Mouse (Mus musculus): ENCODE data around the gene Aox2. TPM values are rescaled to one million over a fixed set of nuclear protein-coding genes. Genes with fewer than 3 reads are reported as not detected.
"Not testable (repeated sequence)": the region's sequence is repeated elsewhere in the genome, so short reads cannot be mapped to it uniquely, and the experiment has no call there.

Aox2 gene
- total RNA-seq, 2 experiments from 2014 or later, result 0.27 TPM; not detected in 1

DNA sequence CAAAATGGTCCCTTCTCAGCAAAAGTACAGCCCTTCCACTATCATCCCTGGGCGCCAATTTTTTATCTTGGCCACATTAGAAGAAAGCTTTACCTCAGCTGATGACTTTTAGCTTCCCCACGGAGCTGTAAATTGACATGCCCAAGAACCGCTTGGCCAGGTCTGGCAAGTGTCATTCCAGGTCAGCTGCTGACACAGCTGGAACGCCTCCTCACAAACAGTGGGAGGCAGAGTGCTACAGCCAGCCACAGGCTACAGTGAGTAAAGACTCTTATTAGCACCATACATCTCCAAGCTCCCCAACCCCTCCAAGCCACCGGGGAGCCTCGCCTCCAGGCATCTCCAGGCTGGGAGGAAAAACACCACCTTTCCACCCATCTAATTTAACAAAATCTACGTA, 63.5 kb downstream of the Aox2 start:
- intact Hi-C loops (cut with DNase I), result no loop called here
- DNase-seq, result peak; percentile 34 to 51

DNA sequence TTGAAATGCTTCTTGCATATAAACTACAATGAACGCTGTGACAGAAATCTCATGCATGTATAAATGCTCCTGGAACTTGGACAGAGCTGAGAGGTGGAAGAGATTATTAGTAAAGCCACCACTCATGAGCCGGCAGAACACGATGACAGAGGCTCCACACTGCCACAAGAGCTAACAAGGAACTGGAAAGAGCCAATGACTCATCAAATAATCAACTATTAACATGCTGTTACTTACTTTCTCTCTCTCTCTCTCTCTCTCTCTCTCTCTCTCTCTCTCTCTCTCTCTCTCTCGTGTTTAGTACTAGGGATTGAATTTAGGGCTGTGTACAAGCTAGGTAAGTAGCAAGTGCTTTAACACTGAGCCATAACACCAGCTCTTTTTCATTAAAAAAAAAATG, 65.7 kb downstream of the Aox2 start:
- no peak for DNase-seq
- intact Hi-C loops (cut with DNase I), result no loop called here

DNA sequence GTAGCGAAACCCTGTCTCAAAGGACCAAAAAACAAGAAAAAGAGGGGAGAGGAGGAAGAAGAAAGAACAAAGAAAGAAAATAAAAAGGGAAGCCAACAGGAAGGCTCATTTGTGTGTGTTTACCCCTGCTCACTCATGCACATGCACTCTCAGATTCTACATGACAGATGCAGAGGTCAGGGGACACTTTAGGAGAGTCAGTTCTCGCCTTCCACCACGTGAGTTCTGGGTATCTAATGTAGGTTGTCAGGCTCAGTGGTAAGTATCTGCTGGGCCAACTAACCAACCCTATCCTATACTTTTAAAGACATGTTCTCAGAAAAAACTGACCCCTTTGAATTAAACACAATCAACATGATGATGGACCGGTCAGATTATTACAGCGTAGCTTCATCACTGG, 66.4 kb downstream of the Aox2 start:
- intact Hi-C loops (cut with DNase I), result no loop called here
- DNase-seq, result no peak

DNA sequence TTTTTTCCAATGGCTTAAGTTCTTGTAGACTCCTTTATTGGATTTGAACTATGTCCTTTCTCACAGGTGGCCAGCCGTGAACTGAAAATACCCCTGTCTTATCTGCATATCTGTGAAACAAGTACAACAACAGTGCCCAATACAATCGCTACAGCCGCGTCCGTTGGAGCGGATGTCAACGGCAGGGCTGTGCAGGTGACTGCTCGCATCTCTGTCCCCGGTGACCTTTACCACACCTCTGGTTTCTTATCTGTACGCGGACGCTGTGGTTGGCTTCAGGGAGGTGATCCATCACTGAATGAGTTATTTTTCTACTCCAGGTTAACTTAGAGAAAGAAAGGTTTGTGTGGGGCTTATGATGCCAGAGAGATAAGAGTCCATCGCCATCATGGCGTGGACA, 68.0 kb downstream of the Aox2 start:
- DNase-seq, result no peak

DNA sequence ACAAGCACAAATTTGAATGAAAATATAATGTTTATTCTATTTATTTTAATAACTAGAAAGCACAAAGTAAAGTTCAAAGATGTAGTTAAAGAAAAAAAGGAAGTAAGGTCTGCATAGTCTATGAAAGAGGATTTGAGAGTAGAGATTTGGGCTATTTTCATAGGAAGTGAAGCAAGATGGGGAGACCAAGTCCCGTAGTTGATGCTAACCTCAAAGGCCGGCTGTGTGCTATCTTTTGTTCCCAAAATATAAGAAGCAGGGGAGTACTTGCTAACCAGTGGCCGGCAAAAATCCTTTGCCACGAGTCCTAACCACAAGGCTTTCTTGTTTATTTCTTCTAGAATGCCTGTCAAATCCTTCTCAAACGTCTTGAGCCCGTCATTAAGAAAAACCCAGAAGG, 70.6 kb downstream of the Aox2 start:
- intact Hi-C loops (cut with DNase I), result no loop called here
- no peak for DNase-seq

More for the DNA sequence above, 68.0 kb downstream of the Aox2 start:
- intact Hi-C loops (cut with DNase I), result no loop called here

DNA sequence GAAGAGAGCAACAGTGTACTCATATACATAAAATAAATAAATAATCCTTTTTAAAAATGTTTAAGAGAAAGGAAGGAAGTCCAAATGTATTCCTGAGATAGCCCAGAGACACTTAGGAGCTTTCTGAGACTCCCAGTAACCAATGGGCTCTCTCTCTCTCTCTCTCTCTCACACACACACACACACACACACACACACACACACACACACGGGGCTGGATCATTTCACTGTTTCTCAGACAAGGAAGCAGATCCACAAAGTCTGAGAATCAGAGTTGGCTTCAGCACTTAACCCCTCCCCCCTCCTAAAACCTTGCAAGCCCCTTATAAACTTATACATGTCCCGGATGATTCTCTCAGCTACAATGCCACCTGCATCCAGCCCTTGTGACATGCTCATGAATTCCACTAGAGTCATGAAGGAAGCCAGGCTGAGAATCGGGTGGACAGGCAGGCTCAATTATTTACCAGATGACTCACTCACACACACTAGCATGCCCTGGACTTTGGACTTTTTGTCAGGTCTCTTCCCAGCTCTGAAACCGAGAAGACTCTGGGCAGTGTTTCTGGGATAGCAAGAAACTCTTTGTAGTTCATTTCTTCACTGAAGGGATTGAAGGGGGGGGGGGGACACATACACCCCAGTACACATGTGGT, 75.2 kb downstream of the Aox2 start:
- no peak for DNase-seq
- intact Hi-C loops (cut with DNase I), result no loop called here

DNA sequence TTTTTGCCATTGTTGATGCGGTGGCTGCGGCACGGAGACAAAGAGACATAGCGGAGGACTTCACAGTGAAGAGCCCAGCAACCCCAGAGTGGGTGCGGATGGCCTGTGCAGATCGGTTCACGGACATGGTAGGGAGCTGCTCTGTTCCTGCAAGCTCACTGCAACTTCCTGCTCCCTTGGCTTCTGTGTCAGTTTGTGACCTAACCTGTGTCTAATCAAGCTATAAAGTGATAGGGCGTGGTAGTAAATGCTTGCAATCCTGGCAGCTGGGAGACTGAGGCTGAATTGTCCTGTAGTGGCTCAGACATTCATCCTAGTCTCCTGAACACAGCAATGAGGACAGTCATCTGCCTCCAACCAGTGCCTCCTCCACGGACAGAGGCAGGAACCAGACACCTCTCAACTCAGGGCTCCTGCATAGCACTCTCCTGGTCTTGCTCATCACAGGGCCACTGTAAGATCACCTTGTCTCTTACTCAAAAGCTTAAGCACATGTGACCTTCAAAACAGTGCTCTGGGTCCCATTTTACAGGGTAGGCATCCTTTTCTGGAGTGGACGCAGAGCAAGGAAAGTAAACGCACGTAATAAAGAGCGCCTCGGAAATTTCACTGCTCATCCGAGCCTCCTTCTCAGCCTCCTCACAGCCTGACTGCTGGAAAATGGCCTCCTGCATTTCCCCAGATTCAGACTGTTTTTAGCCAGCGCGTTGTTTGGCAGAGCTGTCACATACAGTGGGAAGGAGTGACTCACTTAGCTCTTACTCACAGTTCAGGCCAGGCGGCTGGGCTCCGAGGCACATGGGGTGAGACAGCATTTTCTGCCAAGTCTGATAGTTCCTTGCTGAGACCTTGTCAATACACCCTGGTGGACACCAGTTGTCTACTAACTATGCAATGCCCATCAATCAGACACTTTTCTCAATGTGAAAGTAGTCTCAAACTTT, 81.1 kb downstream of the Aox2 start:
- peak; percentile 54 to 67 for DNase-seq

DNA sequence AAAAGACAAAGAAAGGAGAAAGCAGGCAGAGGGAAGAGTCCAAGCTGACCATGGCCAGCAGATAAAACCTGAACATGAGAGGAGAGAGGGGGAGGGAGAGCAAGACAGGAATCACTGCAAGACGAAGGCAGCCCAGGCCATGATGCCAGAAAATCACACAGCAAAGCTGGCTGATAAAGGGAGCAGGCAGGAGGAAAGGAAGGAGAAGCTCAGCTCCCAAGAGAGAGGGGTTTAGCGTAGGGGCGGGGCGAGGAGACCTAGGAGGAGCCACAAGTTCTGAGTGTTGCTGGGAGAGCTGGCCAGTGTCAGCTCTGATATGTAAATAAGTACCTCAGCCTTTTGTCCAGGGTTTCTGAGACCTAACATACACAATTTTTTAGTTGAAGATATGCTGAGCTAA, 84.2 kb downstream of the Aox2 start:
- DNase-seq, result peak in 1 of 2 experiments; percentile 29
- intact Hi-C loops (cut with DNase I), result no loop called here

More for the DNA sequence above, 81.1 kb downstream of the Aox2 start:
- intact Hi-C loops (cut with DNase I), result no loop called here

DNA sequence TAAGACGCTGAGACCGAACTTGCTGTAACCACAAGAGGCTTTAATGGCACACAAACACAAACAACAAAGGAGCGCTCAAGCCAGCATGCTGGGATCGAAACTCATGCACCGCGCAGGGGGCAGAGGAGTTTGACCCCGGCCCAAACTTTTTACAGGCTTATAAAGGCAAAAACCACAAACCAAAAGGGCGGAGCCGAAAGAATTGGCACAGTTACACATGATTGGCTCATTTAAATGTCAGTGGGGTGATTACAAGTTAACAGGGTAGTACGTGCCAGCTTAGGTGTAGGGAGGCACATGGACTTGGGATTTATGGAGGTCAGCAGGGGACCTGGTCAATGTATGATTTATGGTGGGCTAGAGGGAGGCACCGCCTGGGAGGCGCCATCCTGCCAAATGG, 86.4 kb downstream of the Aox2 start:
- intact Hi-C loops (cut with DNase I), result no loop called here
- DNase-seq, result no peak

DNA sequence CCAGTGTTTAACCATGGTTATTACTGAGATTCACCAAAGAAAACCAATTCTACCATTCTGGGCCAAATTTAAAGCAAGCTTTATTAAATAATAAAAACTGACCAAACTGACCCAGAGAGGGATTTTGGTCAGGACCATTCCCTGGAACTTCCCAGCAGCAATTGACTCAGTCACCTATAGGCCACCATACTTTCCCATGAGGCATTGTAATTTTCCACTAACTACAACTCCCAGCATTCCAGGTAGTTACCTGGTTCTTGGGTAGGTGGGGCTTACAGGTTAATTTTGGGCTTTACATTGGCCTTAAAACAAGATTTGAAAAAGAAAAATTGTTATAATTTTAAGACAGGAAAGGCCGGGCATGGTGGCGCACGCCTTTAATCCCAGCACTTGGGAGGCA, 87.7 kb downstream of the Aox2 start:
- intact Hi-C loops (cut with DNase I), result no loop called here
- DNase-seq, result no peak

DNA sequence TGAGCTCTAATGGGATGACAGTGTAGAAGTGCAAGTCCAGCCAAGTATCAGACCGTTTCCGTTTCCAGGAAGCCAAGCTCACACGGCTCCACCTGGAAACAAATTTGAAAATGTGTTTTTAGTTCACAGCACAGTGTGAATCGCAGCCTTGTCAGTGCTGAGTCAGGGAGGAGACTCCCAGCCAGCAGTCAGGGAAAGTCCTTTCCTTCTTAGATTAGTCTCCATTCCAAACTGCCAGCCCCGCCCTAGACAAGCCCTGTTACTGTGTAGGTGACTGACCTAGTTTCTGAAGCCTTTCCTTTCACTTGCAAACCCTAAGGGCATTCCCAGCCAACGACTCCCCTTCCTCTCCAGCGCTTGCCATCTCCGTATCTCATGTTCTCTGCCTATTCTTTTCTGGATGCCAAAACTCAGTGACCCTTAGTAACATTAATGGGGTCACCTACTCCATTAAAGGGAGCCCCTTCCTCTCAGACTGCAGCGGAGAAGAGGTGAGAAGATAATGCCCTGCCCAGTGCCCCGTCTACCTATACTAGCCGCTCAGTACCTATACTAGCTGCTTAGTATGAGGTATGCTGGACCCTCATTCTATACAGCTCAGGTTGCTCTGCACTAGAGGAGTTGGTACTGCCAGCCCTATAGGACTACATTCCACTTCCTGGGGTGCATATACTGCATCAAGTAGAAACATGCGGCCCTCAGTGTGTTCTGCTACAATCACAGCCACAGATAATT, 88.8 kb downstream of the Aox2 start:
- intact Hi-C loops (cut with DNase I), result no loop called here
- peak in 1 of 2 experiments; percentile 8 for DNase-seq

DNA sequence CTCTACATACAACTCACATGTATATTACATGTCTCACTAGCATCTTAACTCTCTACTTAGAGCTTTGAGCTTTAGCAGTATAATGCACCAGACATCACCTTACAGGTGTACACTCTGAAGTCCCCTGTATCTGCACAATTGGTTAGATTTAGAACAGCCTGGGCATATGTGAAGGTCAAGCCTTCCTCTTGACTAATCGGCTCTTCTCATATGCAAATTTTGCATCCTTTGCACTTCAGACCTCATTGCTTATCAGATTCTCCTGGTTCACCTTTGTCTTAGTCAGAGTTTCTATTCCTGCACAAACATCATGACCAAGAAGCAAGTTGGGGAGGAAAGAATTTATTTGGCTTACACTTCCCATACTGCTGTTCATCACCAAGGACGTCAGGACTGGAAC, 91.6 kb downstream of the Aox2 start:
- DNase-seq, result no peak
- intact Hi-C loops (cut with DNase I), result no loop called here

DNA sequence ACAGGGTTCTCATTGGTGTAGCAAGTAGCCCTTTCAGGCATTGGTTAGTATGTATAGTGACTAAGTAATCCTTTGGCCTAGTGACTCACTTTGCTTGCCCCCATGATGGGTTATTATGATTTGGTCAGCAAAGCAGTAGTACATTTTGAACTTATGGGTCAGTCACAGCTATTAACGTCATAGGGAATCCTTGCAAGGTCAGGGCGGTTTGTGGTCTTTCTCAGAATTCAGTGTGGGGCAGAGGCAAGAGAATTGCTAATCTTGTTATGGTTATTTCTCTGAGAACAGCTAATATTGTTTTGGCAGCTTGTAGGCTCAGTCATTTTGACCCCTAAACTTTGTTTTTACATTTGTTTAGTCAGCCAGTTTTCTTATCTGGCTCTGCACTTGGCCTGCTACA, 96.1 kb downstream of the Aox2 start:
- DNase-seq; intact Hi-C loops (cut with DNase I): not testable (repeated sequence)

DNA sequence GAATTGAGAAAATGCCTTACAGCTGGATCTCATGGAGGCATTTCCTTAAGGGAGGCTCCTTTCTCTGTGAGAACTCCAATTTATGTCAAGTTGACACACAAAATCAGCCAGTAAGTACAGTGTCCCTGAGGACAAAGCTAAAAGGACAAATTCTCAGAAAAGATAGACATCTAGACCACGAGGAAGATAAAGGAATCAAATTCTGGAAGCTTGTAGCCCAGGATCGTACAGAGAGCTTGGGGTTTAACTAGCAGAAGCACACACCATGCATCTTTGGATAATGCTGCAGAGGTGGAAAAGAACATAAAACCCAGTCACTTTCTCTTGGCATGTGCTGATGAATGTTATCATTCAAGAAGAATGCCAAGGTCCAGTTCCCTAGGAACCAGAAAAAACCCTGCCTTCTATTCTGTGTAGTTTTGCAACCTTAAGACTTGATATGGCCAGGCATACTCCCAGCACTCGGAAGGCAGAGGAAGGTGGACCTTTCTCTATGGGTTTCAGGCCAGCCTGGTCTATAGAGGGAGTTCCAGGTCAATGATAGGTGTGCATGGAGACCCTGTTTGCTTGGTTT, 97.5 kb downstream of the Aox2 start:
- DNase-seq, result no peak
- intact Hi-C loops (cut with DNase I), result no loop called here

DNA sequence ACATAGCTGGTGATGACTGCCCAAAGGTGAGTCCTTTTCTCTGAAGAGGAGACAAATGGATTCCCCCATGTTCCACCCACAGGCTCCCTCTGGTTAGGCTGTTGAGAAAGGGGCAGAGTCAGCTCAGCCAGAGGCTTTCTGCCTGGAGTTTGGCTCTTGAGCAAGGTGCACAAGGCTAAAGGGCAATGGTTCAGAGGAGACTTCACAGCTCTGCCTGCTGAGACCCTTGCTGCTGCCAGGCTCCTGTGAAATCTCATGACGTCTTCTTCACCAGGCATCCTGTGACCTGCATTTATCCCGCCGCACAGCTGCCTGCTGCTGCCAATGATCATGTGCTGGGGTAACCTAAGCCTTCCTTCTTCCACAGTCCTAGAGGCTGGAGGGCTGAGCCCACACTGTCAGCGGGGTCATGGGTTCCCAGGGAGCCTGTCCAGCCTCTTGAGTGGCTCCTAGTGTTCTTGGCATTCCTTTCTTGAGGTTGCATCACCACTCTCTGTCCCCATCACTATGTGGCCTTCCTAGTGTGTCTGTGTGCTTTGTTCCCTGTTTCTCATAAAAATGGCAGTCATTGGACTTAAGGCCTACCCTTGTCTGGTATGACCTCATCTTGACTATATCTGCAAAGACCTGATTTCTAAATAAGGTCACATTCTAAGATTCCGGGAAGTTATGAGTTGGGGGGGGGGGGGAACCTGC, 104.6 kb downstream of the Aox2 start:
- intact Hi-C loops (cut with DNase I), result no loop called here
- DNase-seq, result no peak

DNA sequence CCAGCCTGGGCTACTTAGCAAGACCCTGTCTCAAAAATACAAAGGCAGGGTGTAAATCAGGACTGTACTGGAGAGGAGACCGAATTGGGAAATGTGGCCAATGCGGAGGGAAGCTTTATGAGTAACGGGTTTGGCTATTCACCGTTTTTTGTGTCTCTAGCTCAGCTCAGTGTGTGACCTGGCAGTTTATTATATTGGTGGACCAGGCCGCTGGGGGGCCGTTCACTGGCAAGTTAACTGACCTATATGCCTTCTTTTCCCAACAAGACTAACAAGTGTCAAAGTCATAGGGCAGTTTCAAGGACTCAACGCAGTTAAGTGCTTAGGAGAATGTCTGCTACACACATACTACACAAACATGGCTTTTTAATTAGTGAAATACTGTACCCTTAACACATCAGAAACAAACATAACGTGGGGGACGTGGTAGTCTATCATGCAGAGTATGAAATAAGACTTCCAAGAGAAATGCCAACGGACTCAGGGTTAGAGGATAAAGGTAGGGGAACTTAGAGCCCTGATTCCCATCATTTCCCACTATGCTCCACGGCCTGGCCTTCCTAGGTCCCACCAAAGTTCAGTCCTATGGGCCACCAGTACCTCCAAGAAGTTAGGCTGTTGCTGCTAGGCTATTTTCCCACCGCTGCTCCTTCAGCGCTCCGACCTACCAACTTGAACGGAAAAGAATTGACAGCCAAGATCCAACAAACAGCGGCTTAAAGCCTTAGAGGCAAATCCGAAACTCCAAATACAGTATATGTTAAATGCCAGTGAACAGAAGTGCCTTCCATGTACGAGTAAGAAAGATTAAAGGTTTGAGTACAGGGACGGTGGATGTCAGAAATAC, 113.5 kb downstream of the Aox2 start:
- intact Hi-C loops (cut with DNase I), result loop anchor here (5.0 to 10.0 kb wide), 2 partner anchors 94 to 987 kb away; partner anchors contain the start of genes Maip1 and Tyw5
- peak in 1 of 2 experiments; percentile 11 for DNase-seq

DNA sequence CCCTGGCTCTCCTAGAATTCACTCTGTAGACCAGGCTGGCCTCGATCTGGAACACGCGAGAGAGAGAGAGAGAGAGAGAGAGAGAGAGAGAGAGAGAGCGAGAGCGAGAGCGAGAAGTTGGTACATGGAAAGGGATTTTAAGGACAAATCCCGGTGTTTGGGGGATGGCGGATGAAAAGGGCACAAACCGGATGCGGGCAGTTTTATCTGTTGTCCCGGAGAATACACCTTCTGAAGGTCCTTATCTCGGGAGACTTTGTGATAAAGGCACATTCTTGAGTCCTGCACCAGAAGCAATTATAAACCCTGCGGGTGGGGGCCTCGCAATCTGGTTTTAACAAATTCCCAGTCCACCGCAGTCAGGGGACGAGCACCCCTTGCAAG, 114.1 kb downstream of the Aox2 start:
- no peak for DNase-seq
- intact Hi-C loops (cut with DNase I), result loop anchor here (5.0 to 10.0 kb wide), 2 partner anchors 95 to 987 kb away; partner anchors contain the start of genes Maip1 and Tyw5

DNA sequence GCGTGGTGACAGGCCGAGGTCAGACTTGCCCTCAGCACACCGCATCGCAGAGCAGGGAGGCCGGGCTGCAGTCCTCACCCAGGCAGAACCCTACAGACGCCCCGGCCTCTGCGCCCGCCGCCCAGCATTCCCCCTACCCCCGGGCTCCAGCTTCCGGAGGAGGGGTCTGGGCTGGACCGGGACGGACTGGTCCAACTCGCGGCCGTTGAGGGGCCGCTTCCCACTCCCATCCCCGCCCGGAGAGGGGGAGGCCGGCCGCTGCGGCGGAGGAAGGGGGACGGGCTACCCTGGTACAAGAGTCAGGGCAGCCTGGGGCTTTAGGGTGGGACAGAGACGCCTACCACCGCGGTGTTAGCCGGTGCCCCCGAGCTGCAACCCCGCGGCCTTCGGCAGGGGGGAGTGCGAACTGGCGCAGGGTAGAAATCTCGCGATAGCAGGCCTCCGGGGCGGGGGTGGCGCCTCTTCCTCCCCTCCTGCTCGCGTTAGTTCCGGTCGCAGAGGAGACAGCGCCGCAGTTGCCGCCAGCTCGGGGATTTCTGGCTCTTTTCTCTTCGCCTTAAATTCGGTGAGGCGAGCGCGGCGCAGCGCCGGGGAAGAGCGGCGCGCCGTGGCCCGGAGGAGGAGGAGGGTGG, 114.6 kb downstream of the Aox2 start, which contains the start of gene Bzw1:
Bzw1 (plus strand) TSS at position 247 of the 632 bp plus-strand sequence.
- peak; percentile 95 for DNase-seq
- intact Hi-C loops (cut with DNase I), result loop anchor here (5.0 to 10.0 kb wide), 2 partner anchors 95 to 988 kb away; partner anchors contain the start of genes Maip1 and Tyw5
